Mouse (Mus musculus) thymus, adult 2 months (tissue): ENCODE measurements around the gene Kcnj4. TPM values are rescaled to one million over a fixed set of nuclear protein-coding genes. Genes with fewer than 3 reads are reported as not detected.
"Not testable (repeated sequence)": the region's sequence is repeated elsewhere in the genome, so short reads cannot be mapped to it uniquely, and the experiment has no call there.

Experiments
- DNase-seq: peaks from one replicate; pipeline ENCODE4 v3.0.0; 2021
- H3K27ac ChIP-seq: fragments of 200-500 bp; 2 replicates; pipeline ENCODE4 v1.5.1; 2012; ENCODE audit warnings: low read length, control low read depth; ENCODE audit not compliant: control insufficient read depth, insufficient read depth
- H3K27me3 ChIP-seq: fragments of 200-500 bp; 2 replicates; pipeline ENCODE4 v1.6.1; 2012; ENCODE audit warnings: mild to moderate bottlenecking, low read length, moderate library complexity, mixed read lengths; ENCODE audit not compliant: control insufficient read depth, insufficient read depth
- H3K36me3 ChIP-seq: fragments of 200-500 bp; 2 replicates; pipeline ENCODE4 v1.6.1; 2012; ENCODE audit warnings: mild to moderate bottlenecking, low read length, moderate library complexity; ENCODE audit not compliant: control insufficient read depth, insufficient read depth
- H3K4me1 ChIP-seq: fragments of 200-500 bp; replicated peaks from 2 replicates; pipeline ENCODE4 v1.6.1; 2012; ENCODE audit warnings: low read length; ENCODE audit not compliant: control insufficient read depth, insufficient read depth
- H3K4me3 ChIP-seq: fragments of 200-500 bp; 2 replicates; pipeline ENCODE4 v1.5.1; 2012; ENCODE audit warnings: mild to moderate bottlenecking, low read length, control low read depth, moderate library complexity; ENCODE audit not compliant: control insufficient read depth, insufficient read depth
- CTCF ChIP-seq: fragments of 200-500 bp; IDR thresholded peaks from 2 replicates; pipeline ENCODE4 v1.5.1; 2012; ENCODE audit warnings: mild to moderate bottlenecking, control low read depth, low read length, moderate library complexity, borderline replicate concordance; ENCODE audit not compliant: control insufficient read depth, poor library complexity, insufficient read depth; ENCODE audit errors: extremely low read depth
- POLR2A ChIP-seq: fragments of 200-500 bp; IDR thresholded peaks from 2 replicates; pipeline ENCODE4 v1.6.1; 2012; ENCODE audit warnings: mild to moderate bottlenecking, low read length, control low read depth, moderate library complexity; ENCODE audit not compliant: control insufficient read depth, poor library complexity, insufficient read depth; ENCODE audit errors: extremely low read depth
- WGBS: fragments of 180-500 bp; shearing (Covaris S2); methylation state at CpG from one replicate; pipeline ENCODE4 v1.1.7; 2018; 5-methylcytosine and 5-hydroxymethylcytosine counted together
- polyA plus RNA-seq: library from polyadenylated mRNA; depleted of rRNA; stranded (reverse); fragments of >200 nt; gene quantifications from 2 replicates; pipeline ENCODE4 v1.2.3, GENCODE M21; 2012

Gene Kcnj4
- polyA plus RNA-seq, 1 experiment, result not detected

- Histone ChIP-seq H3K36me3 (no peaks in the 10 kb centered on the region), H3K27ac (no peak overlapping the region), H3K27me3 (no peaks in the 10 kb centered on the region; the same call in 1 of the 2 replicates), H3K4me3 (no peak overlapping the region), H3K4me1 (no peaks in the 10 kb centered on the region)
- 40% methylated on average over 17 of the region's 17 CpGs for WGBS
- no peak for DNase-seq
- no peak for TF ChIP-seq CTCF
- TF ChIP-seq POLR2A, result no peak
Observed at GRCm38 (mm10) chr15:79470583-79470982, 34.5 kb downstream of the Kcnj4 start.

GRCm38 (mm10) chr15:79469577-79469976, 35.5 kb downstream of the Kcnj4 start:
- WGBS, result 72% methylated on average over 5 of the region's 5 CpGs
- no peaks in the 10 kb centered on the region for H3K36me3 ChIP-seq
- H3K27me3 ChIP-seq, result no peaks in the 10 kb centered on the region; the same call in 1 of the 2 replicates
- H3K27ac ChIP-seq, result no peak overlapping the region
- no peak overlapping the region for H3K4me3 ChIP-seq
- no peaks in the 10 kb centered on the region for H3K4me1 ChIP-seq
- no peak for TF ChIP-seq CTCF
- TF ChIP-seq POLR2A, result no peak
- no peak for DNase-seq

- TF ChIP-seq POLR2A, result no peak
- peak; percentile 98 for TF ChIP-seq CTCF
- no peaks in the 10 kb centered on the region for H3K36me3 ChIP-seq
- 12% methylated on average over 18 of the region's 18 CpGs for WGBS
- no peaks in the 10 kb centered on the region; the same call in 1 of the 2 replicates for H3K27me3 ChIP-seq
- H3K4me3 ChIP-seq, result no peak overlapping the region
- no peaks in the 10 kb centered on the region for H3K4me1 ChIP-seq
- no peak overlapping the region for H3K27ac ChIP-seq
- DNase-seq, result peak; percentile 84
Observed at GRCm38 (mm10) chr15:79466601-79467286, 38.3 kb downstream of the Kcnj4 start.

GRCm38 (mm10) chr15:79456546-79456945, 48.5 kb downstream of the Kcnj4 start:
- no peak overlapping the region for H3K4me3 ChIP-seq
- DNase-seq, result no peak
- peaks cover 13% of the 10 kb centered on the region for H3K4me1 ChIP-seq
- no peak for TF ChIP-seq POLR2A
- no peak for TF ChIP-seq CTCF
- H3K27me3 ChIP-seq, result no peaks in the 10 kb centered on the region
- H3K27ac ChIP-seq, result no peak overlapping the region
- 67% methylated on average over 6 of the region's 6 CpGs for WGBS
- H3K36me3 ChIP-seq, result no peaks in the 10 kb centered on the region

- peaks cover 13% of the 10 kb centered on the region for H3K4me1 ChIP-seq
- DNase-seq, H3K27me3 ChIP-seq, H3K4me3 ChIP-seq, H3K36me3 ChIP-seq, H3K27ac ChIP-seq: not testable (repeated sequence)
- WGBS, result 76% methylated on average over 6 of the region's 6 CpGs
Observed at GRCm38 (mm10) chr15:79456104-79456503, 48.9 kb downstream of the Kcnj4 start.

- 4% methylated on average over 24 of the region's 24 CpGs for WGBS
- Histone ChIP-seq H3K4me3 (no peak within 1 kb of the TSS), H3K27me3 (no peaks in the 10 kb centered on the region), H3K36me3 (no peaks in the 10 kb centered on the region), H3K4me1 (peaks cover 13% of the 10 kb centered on the region), H3K27ac (no peak within 1 kb of the TSS)
- TF ChIP-seq POLR2A (no peak), CTCF (no peak)
- DNase-seq, result peak; percentile 52
Observed at GRCm38 (mm10) chr15:79455106-79455810, 49.8 kb downstream of the Kcnj4 start, which contains the start of gene Csnk1e. TSS of gene Csnk1e (minus strand) at chr15:79455566.
